Mouse (Mus musculus): ENCODE data around the gene Eif4a1. TPM values are rescaled to one million over a fixed set of nuclear protein-coding genes. Genes with fewer than 3 reads are reported as not detected.
"Not testable (repeated sequence)": the region's sequence is repeated elsewhere in the genome, so short reads cannot be mapped to it uniquely, and the experiment has no call there.

Gene Eif4a1
- 624 and 654 TPM in 2 replicates for total RNA-seq (2021)
- long read RNA-seq, transcript Eif4a1-213 (11 exons, 1,774 nt), result major isoform, 56 of 100 reads
- long read RNA-seq, partial matches to known transcripts, result 16 of 100 reads
- long read RNA-seq, other reads (novel, unspliced or antisense), result 27 of 100 reads

GRCm38 (mm10) chr11:69672211-69672706 lies at the start of gene Eif4a1:
Eif4a1 (minus strand) TSS chr11:69672423.
- peak; percentile 98 for DNase-seq

GRCm38 (mm10) chr11:69720852-69721251 lies 48.6 kb upstream of the Eif4a1 start:
- no peak for DNase-seq

- no peak for DNase-seq
These were observed 47.2 kb upstream of the Eif4a1 start for GRCm38 (mm10) chr11:69719423-69719822.

GRCm38 (mm10) chr11:69718661-69719060 lies 46.4 kb upstream of the Eif4a1 start:
- no peak for DNase-seq

GRCm38 (mm10) chr11:69716953-69717352 lies 44.7 kb upstream of the Eif4a1 start:
- no peak for DNase-seq

GRCm38 (mm10) chr11:69715929-69716328 lies 43.7 kb upstream of the Eif4a1 start:
- peak; percentile 15 for DNase-seq

- DNase-seq, result peak; percentile 49
These were observed 43.3 kb upstream of the Eif4a1 start for GRCm38 (mm10) chr11:69715482-69715881.

GRCm38 (mm10) chr11:69714636-69715329 lies 42.6 kb upstream of the Eif4a1 start:
- DNase-seq, result no peak

GRCm38 (mm10) chr11:69712954-69713672 lies 40.9 kb upstream of the Eif4a1 start:
- DNase-seq, result no peak

GRCm38 (mm10) chr11:69711082-69711481 lies 38.9 kb upstream of the Eif4a1 start:
- no peak for DNase-seq

- no peak for DNase-seq
These were observed 38.2 kb upstream of the Eif4a1 start for GRCm38 (mm10) chr11:69710470-69710869.

- no peak for DNase-seq
These were observed 37.6 kb upstream of the Eif4a1 start for GRCm38 (mm10) chr11:69709554-69710446.

- no peak for DNase-seq
These were observed 36.5 kb upstream of the Eif4a1 start for GRCm38 (mm10) chr11:69708614-69709265.

GRCm38 (mm10) chr11:69707873-69708381 lies 35.7 kb upstream of the Eif4a1 start:
- DNase-seq, result no peak

GRCm38 (mm10) chr11:69707480-69707847 lies 35.2 kb upstream of the Eif4a1 start:
- DNase-seq, result no peak

- peak; percentile 87 for DNase-seq
These were observed 34.7 kb upstream of the Eif4a1 start for GRCm38 (mm10) chr11:69706775-69707479.

GRCm38 (mm10) chr11:69704613-69705010 lies 32.4 kb upstream of the Eif4a1 start:
- no peak for DNase-seq

- DNase-seq, result no peak
These were observed 31.8 kb upstream of the Eif4a1 start for GRCm38 (mm10) chr11:69703814-69704612.

GRCm38 (mm10) chr11:69703381-69703780 lies 31.2 kb upstream of the Eif4a1 start:
- not testable (repeated sequence) for DNase-seq

- not testable (repeated sequence) for DNase-seq
These were observed 30.7 kb upstream of the Eif4a1 start for GRCm38 (mm10) chr11:69702886-69703285.
